Mouse (Mus musculus): ENCODE data around the gene Xrcc6.

DNA sequence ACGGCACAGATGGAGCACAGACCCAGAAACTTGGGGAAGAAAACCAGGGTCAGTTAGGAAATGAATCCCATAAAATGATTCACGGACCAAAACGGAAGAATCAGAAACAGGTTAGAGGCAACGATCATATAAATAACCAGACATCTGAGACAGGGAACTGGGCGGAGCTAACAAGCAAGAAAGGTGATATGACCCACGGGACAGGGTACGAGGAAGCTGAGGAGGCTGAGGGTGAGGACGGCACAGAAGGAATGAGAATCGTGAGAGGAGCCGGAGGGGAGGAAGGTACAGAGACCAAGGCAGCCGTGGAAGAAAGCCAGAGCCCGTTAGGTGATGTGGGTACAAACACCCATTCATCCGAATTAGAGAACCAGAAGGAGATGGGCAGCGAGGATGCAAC is 76.3 kb downstream of the Xrcc6 start:
- TF ChIP-seq POLR2A (IDR thresholded peaks at IDR 0.05; ENCODE audit: insufficient read depth, low read depth, low read length) (no peak), CTCF (IDR thresholded peaks at IDR 0.05) (no peak), EP300 (IDR thresholded peaks at IDR 0.05; ENCODE audit: insufficient read depth, low read depth, low read length) (no peak)

All from heart, adult 2 months (tissue).